Mouse (Mus musculus) forebrain, embryonic 11.5 days (tissue): ENCODE data around the gene Tfap2c. TPM values are rescaled to one million over a fixed set of nuclear protein-coding genes. Genes with fewer than 3 reads are reported as not detected.

ENCODE experiments used
- polyA plus RNA-seq: library from polyadenylated mRNA; unstranded; fragments of >200 nt; fragmentation: Nextera tagmentation; extraction: Ambion mirVana; gene quantifications from 2 replicates; pipeline ENCODE4 v1.2.1, GENCODE M21; 2014

Tfap2c gene
- polyA plus RNA-seq, 1 experiment from 2014 or later: 46.5 TPM

Other genes with a start within 250 kb of the Tfap2c start
- gene Fam210b, start 204.0 kb upstream of the Tfap2c start, polyA plus RNA-seq: 20.1 and 20.9 TPM in 2 replicates
- gene Aurka, start 179.1 kb upstream of the Tfap2c start, polyA plus RNA-seq: 192 and 193 TPM in 2 replicates
- 52.5 and 53.3 TPM in 2 replicates for gene Cstf1, start 178.9 kb upstream of the Tfap2c start, polyA plus RNA-seq
- gene Cass4, start 155.8 kb upstream of the Tfap2c start, polyA plus RNA-seq: 0.47 TPM in 1 of 2 replicates, not detected in the other
- gene Rtf2, start 109.0 kb upstream of the Tfap2c start, polyA plus RNA-seq: 86.0 and 90.5 TPM in 2 replicates
- gene Gcnt7, start 91.0 kb upstream of the Tfap2c start, polyA plus RNA-seq: 1.5 TPM in 2 replicates
- gene Fam209, start 77.1 kb upstream of the Tfap2c start, polyA plus RNA-seq: 0.39 and 0.97 TPM in 2 replicates